In the genomic region with DNA sequence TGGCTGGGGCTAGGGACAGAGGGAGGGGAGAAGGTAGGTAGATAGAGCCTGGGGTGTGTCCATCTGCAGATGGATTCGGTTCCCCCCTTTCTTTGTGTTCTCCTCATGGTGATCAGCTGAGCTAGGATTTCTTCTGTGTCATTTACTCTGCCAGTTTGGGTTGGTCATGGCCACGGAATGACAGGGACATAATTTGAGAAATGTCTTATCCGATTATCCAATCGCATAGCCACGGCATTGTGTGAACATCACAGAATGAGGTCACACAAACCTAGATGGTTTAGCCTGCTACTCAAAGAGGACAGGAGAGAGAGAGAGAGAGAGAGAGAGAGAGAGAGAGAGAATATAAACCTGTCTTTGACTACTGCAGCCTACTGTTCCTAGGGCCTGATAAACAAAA, we compare ENCODE assay signal across 21 mouse cellular contexts. TPM values are rescaled to one million over a fixed set of nuclear protein-coding genes. Genes with fewer than 3 reads are reported as not detected.
"Had no signal": no experiment of that assay in that cellular context is flagged by ENCODE, and none has a peak within 500 bp of the region (broad histone marks: within the 10 kb centered on the region; RNA-seq: fewer than 3 reads in every experiment).

No protein-coding gene starts in this region.

- H3K27me3 ChIP-seq: liver, embryonic 13.5 days; midbrain, embryonic 12.5 days; midbrain, embryonic 15.5 days; neural tube, embryonic 13.5 days; stomach, embryonic 15.5 days had no signal

- DNase-seq: kidney, postnatal 14 days; layer of hippocampus, adult 9-11 months; liver, embryonic 13.5 days; right cerebral cortex, postnatal 25 days; spleen, adult 18-20 months; thymus, postnatal 36 days had no signal

- H3K9ac ChIP-seq: liver, embryonic 13.5 days; lung, embryonic 14.5 days; midbrain, embryonic 12.5 days; midbrain, embryonic 15.5 days; neural tube, embryonic 13.5 days; stomach, embryonic 15.5 days had no signal

- H3K27ac ChIP-seq: layer of hippocampus, adult 2 months; liver, embryonic 13.5 days; macrophage; midbrain, embryonic 12.5 days; midbrain, embryonic 15.5 days; neural tube, embryonic 13.5 days; stomach, embryonic 15.5 days had no signal

- ATAC-seq: inflammation-experienced regulatory T-cells, adult 6 months; intestine, embryonic 16.5 days; lung, postnatal 0 days; midbrain, embryonic 15.5 days had no signal

- H3K4me3 ChIP-seq: layer of hippocampus, adult 2 months; liver, embryonic 13.5 days; midbrain, embryonic 12.5 days; midbrain, embryonic 15.5 days; neural tube, embryonic 13.5 days; stomach, embryonic 15.5 days had no signal

- H3K4me1 ChIP-seq: liver, embryonic 13.5 days; midbrain, embryonic 15.5 days; neural tube, embryonic 13.5 days; stomach, embryonic 15.5 days had no signal

- H3K4me2 ChIP-seq: liver, embryonic 13.5 days; lung, embryonic 14.5 days; midbrain, embryonic 12.5 days; midbrain, embryonic 15.5 days; neural tube, embryonic 13.5 days; stomach, embryonic 15.5 days had no signal

- H3K9me3 ChIP-seq: liver, embryonic 13.5 days; midbrain, embryonic 12.5 days; midbrain, embryonic 15.5 days; neural tube, embryonic 13.5 days; stomach, embryonic 15.5 days had no signal

- H3K36me3 ChIP-seq: liver, embryonic 13.5 days; midbrain, embryonic 12.5 days; midbrain, embryonic 15.5 days; neural tube, embryonic 13.5 days; stomach, embryonic 15.5 days had no signal

RNA-seq across cellular contexts. Expression of gene Slc47a2, which starts 12.7 kb away (rescaled TPM):
- total RNA-seq: layer of hippocampus, adult 2 months; layer of hippocampus, postnatal 25 days; megakaryocyte, adult 5-6 weeks; neutrophil, adult 5-6 weeks had no signal
- polyA plus RNA-seq: inflammation-experienced regulatory T-cells, adult 6 months; intestine, embryonic 16.5 days; large intestine, adult 2 months; limb, embryonic 11.5 days; lung, embryonic 14.5 days; macrophage; midbrain, embryonic 12.5 days; midbrain, embryonic 15.5 days; neural tube, embryonic 13.5 days; stomach, embryonic 15.5 days had no signal

RNA-seq across cellular contexts. Expression of gene Slc47a1, which starts 22.8 kb away (rescaled TPM):
- total RNA-seq: megakaryocyte, adult 5-6 weeks; neutrophil, adult 5-6 weeks had no signal
- polyA plus RNA-seq: inflammation-experienced regulatory T-cells, adult 6 months; macrophage; midbrain, embryonic 12.5 days; neural tube, embryonic 13.5 days had no signal
